Mouse (Mus musculus): ENCODE measurements around the gene 9530068E07Rik.
"Not testable (repeated sequence)": the region's sequence is repeated elsewhere in the genome, so short reads cannot be mapped to it uniquely, and the experiment has no call there.

Gene 9530068E07Rik

GRCm38 (mm10) chr11:52374340-52374739, 21.9 kb upstream of the 9530068E07Rik start:
- peak; percentile 66 to 71 for DNase-seq

GRCm38 (mm10) chr11:52377579-52377978, 18.6 kb upstream of the 9530068E07Rik start:
- DNase-seq: no peak

- no peak for DNase-seq
These were observed 17.0 kb upstream of the 9530068E07Rik start for GRCm38 (mm10) chr11:52379241-52379640.

GRCm38 (mm10) chr11:52383741-52384140, 12.5 kb upstream of the 9530068E07Rik start:
- peak; percentile 63 to 87 for DNase-seq

GRCm38 (mm10) chr11:52384667-52385066, 11.6 kb upstream of the 9530068E07Rik start:
- no peak for DNase-seq

- DNase-seq: no peak
These were observed 9.3 kb upstream of the 9530068E07Rik start for GRCm38 (mm10) chr11:52386892-52387291.

GRCm38 (mm10) chr11:52388150-52388549, 8.1 kb upstream of the 9530068E07Rik start:
- no peak for DNase-seq

GRCm38 (mm10) chr11:52388979-52389378, 7.2 kb upstream of the 9530068E07Rik start:
- DNase-seq: not testable (repeated sequence)

GRCm38 (mm10) chr11:52389933-52390332, 6.3 kb upstream of the 9530068E07Rik start:
- no peak for DNase-seq

- DNase-seq: peak in 1 of 2 experiments; percentile 43
These were observed 1.7 kb upstream of the 9530068E07Rik start for GRCm38 (mm10) chr11:52394494-52394893.

- DNase-seq: no peak
These were observed 885 bp upstream of the 9530068E07Rik start for GRCm38 (mm10) chr11:52395343-52395742.

- DNase-seq: peak; percentile 28 to 66
These were observed 465 bp downstream of the 9530068E07Rik start for GRCm38 (mm10) chr11:52396597-52397188.

- peak in 1 of 2 experiments; percentile 40 for DNase-seq
These were observed 1.3 kb downstream of the 9530068E07Rik start for GRCm38 (mm10) chr11:52397385-52397987.

- DNase-seq: peak in 1 of 2 experiments; percentile 65
These were observed 5.2 kb downstream of the 9530068E07Rik start for GRCm38 (mm10) chr11:52401476-52401875.

- DNase-seq: peak; percentile 62 to 79
These were observed 6.3 kb downstream of the 9530068E07Rik start for GRCm38 (mm10) chr11:52402566-52402965.

GRCm38 (mm10) chr11:52404209-52404608, 8.0 kb downstream of the 9530068E07Rik start:
- peak; percentile 48 to 59 for DNase-seq

- DNase-seq: peak; percentile 60 to 70
These were observed 9.0 kb downstream of the 9530068E07Rik start for GRCm38 (mm10) chr11:52405196-52405688.

GRCm38 (mm10) chr11:52409316-52409715, 13.1 kb downstream of the 9530068E07Rik start:
- no peak for DNase-seq

- peak in 1 of 2 experiments; percentile 11 for DNase-seq
These were observed 22.1 kb downstream of the 9530068E07Rik start for GRCm38 (mm10) chr11:52418358-52418757.

- peak; percentile 46 to 66 for DNase-seq
These were observed 23.0 kb downstream of the 9530068E07Rik start for GRCm38 (mm10) chr11:52419246-52419645.

- peak; percentile 23 to 57 for DNase-seq
These were observed 23.6 kb downstream of the 9530068E07Rik start for GRCm38 (mm10) chr11:52419861-52420260.

GRCm38 (mm10) chr11:52420296-52421052, 24.2 kb downstream of the 9530068E07Rik start:
- peak; percentile 48 to 59 for DNase-seq

GRCm38 (mm10) chr11:52421053-52421778, 25.0 kb downstream of the 9530068E07Rik start:
- DNase-seq: peak; percentile 62 to 90

Measured in kidney, postnatal 25 days (tissue).